Mouse (Mus musculus) liver, postnatal 0 days (tissue): Measurements from ENCODE around the gene Hist1h4k. TPM values are rescaled to one million over a fixed set of nuclear protein-coding genes. Genes with fewer than 3 reads are reported as not detected.

Experiments used
- ATAC-seq: fragments of 200-750 bp; cut with Nextera tagmentation; 2 replicates; pipeline ENCODE4 v1.8.0; 2017; ENCODE audit warnings: mild to moderate bottlenecking, moderate library complexity
- DNase-seq: peaks from one replicate; pipeline ENCODE4 v3.0.0-alpha.2; 2016
- H3K27ac ChIP-seq: fragments of 300-500 bp; sonication (generic); 2 replicates; pipeline ENCODE4 v1.5.1; 2014; ENCODE audit warnings: antibody characterized with exemption, moderate library complexity, mild to moderate bottlenecking, low read depth
- H3K27me3 ChIP-seq: fragments of 300-500 bp; sonication (generic); 2 replicates; pipeline ENCODE4 v1.6.1; 2014; ENCODE audit warnings: low read length, control low read depth, mixed read lengths; ENCODE audit not compliant: insufficient read depth
- H3K36me3 ChIP-seq: fragments of 300-500 bp; sonication (generic); replicated peaks from 2 replicates; pipeline ENCODE4 v1.6.1; 2014; ENCODE audit warnings: mild to moderate bottlenecking, control low read depth, low read length, moderate library complexity, mixed read lengths; ENCODE audit not compliant: insufficient read depth
- H3K4me1 ChIP-seq: fragments of 300-500 bp; sonication (generic); 2 replicates; pipeline ENCODE4 v1.6.1; 2014; ENCODE audit warnings: antibody characterized with exemption, mild to moderate bottlenecking, control low read depth; ENCODE audit not compliant: insufficient read depth
- H3K4me2 ChIP-seq: fragments of 300-500 bp; sonication (generic); 2 replicates; pipeline ENCODE4 v1.6.1; 2014; ENCODE audit warnings: low read depth, mild to moderate bottlenecking, low read length, moderate library complexity, mixed read lengths
- H3K4me3 ChIP-seq: fragments of 300-500 bp; sonication (generic); 2 replicates; pipeline ENCODE4 v1.5.1; 2014; ENCODE audit warnings: low read depth, low read length
- H3K9ac ChIP-seq: fragments of 300-500 bp; sonication (generic); replicated peaks from 2 replicates; pipeline ENCODE4 v1.6.1; 2014; ENCODE audit warnings: mild to moderate bottlenecking, moderate library complexity
- H3K9me3 ChIP-seq: fragments of 300-500 bp; sonication (generic); 2 replicates; pipeline ENCODE4 v1.6.1; 2016; ENCODE audit warnings: mild to moderate bottlenecking, control low read depth, low read length, mixed read lengths
- CTCF ChIP-seq: sonication (generic); IDR thresholded peaks from 2 replicates; pipeline ENCODE4 v1.5.1; 2016; ENCODE audit warnings: antibody characterized with exemption, low read depth
- EP300 ChIP-seq: IDR thresholded peaks from 2 replicates; pipeline ENCODE4 v1.6.1; 2016; ENCODE audit warnings: antibody characterized with exemption, low read depth, mild to moderate bottlenecking
- WGBS: fragments of 180-500 bp; shearing (Covaris S2); extraction: QIAGEN DNeasy Blood & Tissue Kit; methylation state at CpG from one replicate; pipeline ENCODE4 v1.1.7; 2014; ENCODE audit not compliant: insufficient replicate concordance; 5-methylcytosine and 5-hydroxymethylcytosine counted together
- microRNA-seq: library from miRNA; unstranded; fragments of <30 nt; microRNA quantifications from one replicate; pipeline ENCODE4, GENCODE M21; 2016
- polyA plus RNA-seq: library from polyadenylated mRNA; unstranded; fragments of >200 nt; fragmentation: Nextera tagmentation; extraction: Ambion mirVana; gene quantifications from 2 replicates; pipeline ENCODE4 v1.2.1, GENCODE M21; 2015

The Hist1h4k gene
- polyA plus RNA-seq, 1 experiment from 2014 or later: 2.4 TPM

DNA sequence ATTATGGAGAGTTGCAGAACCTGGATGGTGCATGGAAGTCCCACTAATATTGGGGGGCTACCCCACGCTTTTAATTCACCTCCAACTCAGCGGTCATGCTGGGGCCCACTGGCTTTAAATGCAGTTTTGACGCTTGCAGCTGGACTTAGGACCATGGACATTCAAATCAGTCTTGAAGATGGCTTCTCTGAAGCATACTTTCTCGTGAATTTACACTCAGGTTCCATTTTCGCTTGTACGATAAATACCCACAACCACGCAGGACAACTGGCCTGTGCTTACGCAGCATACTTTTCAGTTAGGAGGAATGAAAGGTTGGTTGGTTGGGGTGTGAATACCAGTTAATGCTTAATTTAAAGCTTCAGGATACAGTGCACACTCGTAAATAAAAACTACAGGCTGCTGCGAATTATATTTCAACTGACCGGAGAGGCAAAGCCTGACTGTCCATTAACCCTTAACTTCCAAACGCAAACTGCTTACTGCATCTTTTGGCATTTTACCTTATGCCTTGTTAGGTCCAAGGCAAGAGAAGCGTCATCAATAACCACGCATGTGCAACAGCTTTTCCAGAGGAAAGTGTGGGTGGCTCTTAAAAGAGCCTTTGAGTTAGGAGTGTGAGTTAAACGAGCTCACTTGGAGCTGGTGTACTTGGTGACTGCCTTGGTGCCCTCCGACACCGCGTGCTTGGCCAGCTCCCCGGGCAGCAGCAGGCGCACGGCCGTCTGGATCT, 35.0 kb downstream of the Hist1h4k start:
- Histone ChIP-seq H3K27ac (peak overlapping the region; percentile 88), H3K4me3 (peak overlapping the region; percentile 45), H3K9me3 (no peaks in the 10 kb centered on the region), H3K4me2 (peak overlapping the region; percentile 72), H3K36me3 (no peaks in the 10 kb centered on the region), H3K9ac (peak overlapping the region; percentile 77), H3K4me1 (peaks cover 25% of the 10 kb centered on the region), H3K27me3 (no peaks in the 10 kb centered on the region)
- DNase-seq (peak; percentile 33), ATAC-seq (no peak)
- WGBS: under 1% methylated on average over 20 of the region's 22 CpGs
- no peak for TF ChIP-seq CTCF
- no peak for TF ChIP-seq EP300

DNA sequence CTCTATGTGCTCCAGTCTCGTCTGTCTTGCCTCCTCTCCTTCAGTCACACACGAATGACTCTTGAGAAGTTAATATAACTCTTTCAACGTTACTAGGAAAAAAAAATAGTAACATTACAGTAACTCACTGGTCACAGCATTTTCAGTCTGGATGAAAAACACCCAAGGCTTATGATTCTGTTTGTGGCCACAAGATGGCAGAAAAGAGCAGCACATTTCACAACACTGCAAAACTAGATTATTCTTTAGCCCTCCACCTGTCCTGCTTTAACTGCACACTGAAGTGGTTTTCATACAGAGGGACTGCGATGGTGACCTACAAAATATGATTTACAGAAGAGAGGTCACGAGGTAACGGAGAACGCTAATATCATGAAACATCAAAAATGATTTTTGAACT, 35.6 kb downstream of the Hist1h4k start:
- under 1% methylated on average over 7 of the region's 7 CpGs for WGBS
- ATAC-seq (no peak), DNase-seq (peak; percentile 72)
- Histone ChIP-seq H3K27ac (peak overlapping the region; percentile 88), H3K9me3 (no peaks in the 10 kb centered on the region), H3K36me3 (no peaks in the 10 kb centered on the region), H3K27me3 (no peaks in the 10 kb centered on the region), H3K4me1 (peaks cover 25% of the 10 kb centered on the region), H3K4me3 (peak overlapping the region; percentile 45), H3K9ac (peak overlapping the region; percentile 77), H3K4me2 (peak overlapping the region; percentile 72)
- no peak; the same call in 1 of the 2 replicates for TF ChIP-seq EP300
- peak; percentile 96 for TF ChIP-seq CTCF

DNA sequence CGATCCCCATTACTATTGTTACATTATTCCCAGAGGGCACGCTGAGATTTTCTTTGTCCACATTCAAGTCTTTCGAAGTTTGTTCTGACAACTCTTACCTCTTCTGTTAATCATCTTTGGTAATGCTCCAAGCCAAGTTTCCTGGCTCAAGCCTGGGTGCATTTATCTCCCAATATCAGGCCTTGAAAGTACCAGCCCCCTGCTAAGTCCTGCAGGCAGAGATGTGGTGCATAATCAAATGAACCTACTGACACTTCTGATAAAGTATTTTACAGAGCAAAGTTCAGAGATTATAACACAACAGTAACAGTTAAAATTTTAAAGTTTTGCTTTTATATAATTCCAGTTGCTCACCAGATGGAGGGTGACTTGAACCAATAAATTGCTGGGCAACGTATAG, 38.6 kb downstream of the Hist1h4k start:
- Histone ChIP-seq H3K9ac (peak overlapping the region; percentile 28; the same call in 1 of the 2 replicates), H3K27me3 (no peaks in the 10 kb centered on the region), H3K36me3 (no peaks in the 10 kb centered on the region), H3K27ac (no peak overlapping the region), H3K9me3 (no peaks in the 10 kb centered on the region), H3K4me3 (peak overlapping the region; percentile 62; the same call in 1 of the 2 replicates), H3K4me2 (peak overlapping the region; percentile 76), H3K4me1 (peaks cover 14% of the 10 kb centered on the region)
- DNase-seq (no peak), ATAC-seq (no peak)
- TF ChIP-seq EP300 (peak; percentile 54), CTCF (no peak)
- 25% methylated on average over 4 of the region's 4 CpGs for WGBS

DNA sequence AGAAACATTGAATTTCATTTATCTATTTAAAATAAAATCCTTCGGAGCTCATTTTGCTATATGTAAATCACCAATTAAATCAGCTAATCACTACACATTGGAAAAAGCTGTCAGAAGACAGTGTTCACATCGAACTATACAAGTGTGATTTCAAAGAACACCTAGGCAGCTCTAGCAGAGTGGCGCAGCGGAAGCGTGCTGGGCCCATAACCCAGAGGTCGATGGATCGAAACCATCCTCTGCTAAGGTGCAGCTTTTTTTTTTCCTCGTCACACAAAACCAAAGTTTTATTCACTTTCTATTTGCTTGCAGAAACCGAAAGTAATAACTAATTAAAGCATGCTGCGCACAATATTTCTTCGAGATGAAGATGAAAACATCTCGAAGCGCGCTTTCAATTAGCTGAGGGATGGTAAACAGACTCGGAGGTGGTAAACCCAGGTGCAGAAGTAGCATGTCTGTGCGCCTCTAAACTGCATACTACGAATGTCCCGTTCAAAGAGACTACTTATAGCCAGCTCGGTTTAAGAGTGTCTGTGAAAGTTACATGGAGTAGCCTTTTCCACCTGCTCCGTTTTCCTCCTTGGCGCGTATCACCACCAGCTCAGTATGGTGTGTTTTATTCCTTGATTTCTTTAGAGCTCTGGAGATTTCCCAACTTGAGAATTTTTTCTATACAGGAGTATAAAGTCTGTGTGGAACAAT, 39.3 kb downstream of the Hist1h4k start:
- WGBS: 1% methylated on average over 22 of the region's 22 CpGs
- Histone ChIP-seq H3K27ac (no peak overlapping the region), H3K9me3 (no peaks in the 10 kb centered on the region)

DNA sequence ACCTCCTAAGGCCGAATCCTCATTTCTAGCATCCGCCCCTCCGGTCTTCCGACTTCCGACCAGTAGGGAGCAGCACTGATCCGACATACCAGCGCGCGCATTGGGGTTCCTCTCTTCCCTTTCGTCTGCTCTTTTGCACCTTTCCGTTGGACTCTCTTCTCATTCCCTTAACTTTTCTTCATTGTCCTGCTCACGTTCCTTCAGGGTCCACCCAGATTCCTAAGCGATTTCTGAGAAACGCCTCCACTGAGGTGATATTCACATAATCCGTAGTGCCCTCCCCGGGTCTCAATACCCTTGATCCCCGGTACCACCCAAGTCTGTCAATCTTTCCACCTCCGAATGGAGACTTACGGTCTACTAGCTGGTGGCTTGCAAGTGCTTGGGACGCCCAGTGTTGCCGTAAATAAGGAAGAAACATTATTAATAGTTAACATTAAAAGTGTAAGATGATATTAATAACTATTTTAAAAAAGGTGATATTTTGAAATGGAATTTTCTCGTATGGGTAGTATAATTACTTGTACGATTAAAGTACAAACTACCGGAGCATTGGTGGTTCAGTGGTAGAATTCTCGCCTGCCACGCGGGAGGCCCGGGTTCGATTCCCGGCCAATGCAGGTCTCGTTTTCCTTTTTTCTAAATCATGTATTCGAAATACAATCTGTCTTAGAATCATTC, 40.1 kb downstream of the Hist1h4k start:
- no peaks in the 10 kb centered on the region for H3K9me3 ChIP-seq
- ATAC-seq (peak; percentile 83), DNase-seq (peak; percentile 91)
- TF ChIP-seq CTCF (peak; percentile 88), EP300 (peak; percentile 44)
- H3K36me3 ChIP-seq: no peaks in the 10 kb centered on the region
- WGBS: under 1% methylated on average over 32 of the region's 32 CpGs
- peak overlapping the region; percentile 82 for H3K27ac ChIP-seq
- peak overlapping the region; percentile 67 for H3K9ac ChIP-seq
- H3K4me2 ChIP-seq: peak overlapping the region; percentile 76
- H3K27me3 ChIP-seq: no peaks in the 10 kb centered on the region
- peaks cover 10% of the 10 kb centered on the region for H3K4me1 ChIP-seq
- peak overlapping the region; percentile 62 for H3K4me3 ChIP-seq

More for the DNA sequence above, 39.3 kb downstream of the Hist1h4k start:
- Histone ChIP-seq H3K4me1 (peaks cover 14% of the 10 kb centered on the region), H3K27me3 (no peaks in the 10 kb centered on the region), H3K36me3 (no peaks in the 10 kb centered on the region), H3K4me2 (peak overlapping the region; percentile 76), H3K9ac (peak overlapping the region; percentile 28), H3K4me3 (peak overlapping the region; percentile 62)
- TF ChIP-seq CTCF: no peak
- no peak for TF ChIP-seq EP300
- ATAC-seq: peak; percentile 66
- DNase-seq: peak; percentile 82

DNA sequence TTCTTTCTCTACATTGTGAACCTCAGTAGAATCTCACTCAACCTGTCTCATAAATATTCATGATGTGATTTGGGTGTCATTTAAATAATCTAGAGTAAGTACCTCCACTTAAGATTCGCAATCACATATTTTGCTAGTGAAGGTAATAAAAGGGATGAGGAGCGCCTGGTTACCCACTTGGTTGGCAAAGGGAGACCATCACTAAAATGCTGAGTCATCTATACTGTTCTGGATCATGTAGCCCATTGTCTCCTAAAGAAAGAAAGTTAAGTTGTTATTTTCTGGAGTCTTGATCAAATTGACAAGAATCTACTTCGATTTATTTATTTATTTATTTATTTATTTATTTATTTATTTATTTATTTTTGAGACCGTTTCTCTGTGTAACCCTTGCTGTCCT, 43.6 kb downstream of the Hist1h4k start:
- no peak overlapping the region for H3K4me2 ChIP-seq
- ATAC-seq (no peak), DNase-seq (no peak)
- H3K4me3 ChIP-seq: no peak overlapping the region
- no peaks in the 10 kb centered on the region for H3K27me3 ChIP-seq
- peaks cover 6% of the 10 kb centered on the region; the same call in 1 of the 2 replicates for H3K4me1 ChIP-seq
- no peak overlapping the region for H3K27ac ChIP-seq
- H3K9ac ChIP-seq: no peak overlapping the region
- no peaks in the 10 kb centered on the region for H3K9me3 ChIP-seq
- WGBS: 59% methylated on average over 4 of the region's 4 CpGs
- H3K36me3 ChIP-seq: no peaks in the 10 kb centered on the region
- TF ChIP-seq CTCF (no peak), EP300 (no peak)

Small RNA genes lying within 50 kb of the gene (microRNA-seq; reads per million reads assigned to microRNA genes)
- gene Gm44346 (not detected), gene Gm44357 (not detected), gene Gm44367 (not detected), gene Gm44454 (not detected)

Other genes with a start within 250 kb of the Hist1h4k start
- 6.4 and 8.9 TPM in 2 replicates for gene Gm11273, start 249.1 kb downstream of the Hist1h4k start, polyA plus RNA-seq
- 1.2 and 1.6 TPM in 2 replicates for gene Zkscan8, start 219.4 kb downstream of the Hist1h4k start, polyA plus RNA-seq
- gene Olfr1366, start 207.7 kb downstream of the Hist1h4k start, polyA plus RNA-seq: not detected in 2 replicates
- 0.02 TPM in 1 of 2 replicates, not detected in the other for gene Olfr1535, start 190.6 kb downstream of the Hist1h4k start, polyA plus RNA-seq
- gene Olfr1364, start 168.7 kb downstream of the Hist1h4k start, polyA plus RNA-seq: not detected in 2 replicates
- gene Olfr1362, start 136.5 kb downstream of the Hist1h4k start, polyA plus RNA-seq: not detected in 2 replicates
- not detected in 2 replicates for gene Olfr11, start 108.0 kb downstream of the Hist1h4k start, polyA plus RNA-seq
- gene Olfr1361, start 87.1 kb downstream of the Hist1h4k start, polyA plus RNA-seq: not detected in 2 replicates
- gene Olfr1360, start 73.1 kb downstream of the Hist1h4k start, polyA plus RNA-seq: not detected in 2 replicates
- gene Olfr1359, start 52.4 kb downstream of the Hist1h4k start, polyA plus RNA-seq: not detected in 2 replicates
- gene Hist1h2bl, start 34.4 kb downstream of the Hist1h4k start, polyA plus RNA-seq: 0.51 and 1.9 TPM in 2 replicates
- 16.4 and 20.2 TPM in 2 replicates for gene Hist1h2ai, start 34.1 kb downstream of the Hist1h4k start, polyA plus RNA-seq
- gene Hist1h3h, start 32.8 kb downstream of the Hist1h4k start, polyA plus RNA-seq: 7.1 and 8.7 TPM in 2 replicates
- 1.6 and 2.3 TPM in 2 replicates for gene Hist1h2bm, start 28.5 kb downstream of the Hist1h4k start, polyA plus RNA-seq
- gene Hist1h4j, start 15.4 kb downstream of the Hist1h4k start, polyA plus RNA-seq: 0.19 and 0.32 TPM in 2 replicates
- gene Hist1h2ak, start 3.3 kb upstream of the Hist1h4k start, polyA plus RNA-seq: 44.2 and 62.3 TPM in 2 replicates
- gene Hist1h2bn, start 3.6 kb upstream of the Hist1h4k start, polyA plus RNA-seq: 7.2 and 7.3 TPM in 2 replicates
- gene Hist1h1b, start 30.1 kb upstream of the Hist1h4k start, polyA plus RNA-seq: 20.0 and 27.9 TPM in 2 replicates
- gene Hist1h3i, start 32.9 kb upstream of the Hist1h4k start, polyA plus RNA-seq: 95.1 and 107 TPM in 2 replicates
- gene Hist1h2an, start 36.7 kb upstream of the Hist1h4k start, polyA plus RNA-seq: 8.4 and 11.4 TPM in 2 replicates
- 2.4 and 4.6 TPM in 2 replicates for gene Hist1h2bp, start 37.0 kb upstream of the Hist1h4k start, polyA plus RNA-seq
- gene Hist1h2bq, start 59.7 kb upstream of the Hist1h4k start, polyA plus RNA-seq: 14.3 and 15.4 TPM in 2 replicates
- gene Hist1h2ao, start 60.0 kb upstream of the Hist1h4k start, polyA plus RNA-seq: not detected in 2 replicates
- not detected in 2 replicates for gene Hist1h4m, start 61.2 kb upstream of the Hist1h4k start, polyA plus RNA-seq
- gene Hist1h4n, start 81.7 kb upstream of the Hist1h4k start, polyA plus RNA-seq: 9.2 and 9.8 TPM in 2 replicates
- 3,753 and 3,756 TPM in 2 replicates for gene Hist1h2ap, start 83.0 kb upstream of the Hist1h4k start, polyA plus RNA-seq
- 14.9 and 15.6 TPM in 2 replicates for gene Hist1h2br, start 83.2 kb upstream of the Hist1h4k start, polyA plus RNA-seq
- gene Zfp184, start 194.6 kb upstream of the Hist1h4k start, polyA plus RNA-seq: 0.27 and 0.32 TPM in 2 replicates
- not detected in 2 replicates for gene Pom121l2, start 230.7 kb upstream of the Hist1h4k start, polyA plus RNA-seq